Mouse (Mus musculus) cerebellum, adult 9-11 months (tissue): ENCODE results near the gene Lsm3.

Experiments
- DNase-seq: peaks from one replicate; pipeline ENCODE4 v3.0.0; 2022

The Lsm3 gene

GRCm38 (mm10) chr6:91560186-91560585, 44.5 kb downstream of the Lsm3 start:
- no peak for DNase-seq

DNA sequence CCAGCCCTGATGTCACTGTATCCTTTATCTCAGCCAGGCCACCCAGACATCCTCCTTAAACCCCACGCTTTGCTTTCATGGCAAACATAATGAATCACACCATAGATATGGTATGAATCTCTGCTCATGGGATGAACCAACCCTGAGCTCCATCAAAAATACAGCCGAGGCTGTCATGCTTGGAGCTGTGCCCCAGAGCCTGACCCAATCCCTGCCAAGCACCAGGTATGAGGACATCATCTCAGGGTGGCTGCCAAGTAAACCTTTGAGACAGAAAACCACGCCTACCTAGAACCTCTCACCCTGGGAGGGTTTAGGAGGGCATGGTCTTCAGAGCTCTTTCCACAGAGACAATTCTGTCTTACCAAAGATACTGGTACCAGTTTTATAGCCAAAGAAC, 47.3 kb downstream of the Lsm3 start:
- no peak for DNase-seq

DNA sequence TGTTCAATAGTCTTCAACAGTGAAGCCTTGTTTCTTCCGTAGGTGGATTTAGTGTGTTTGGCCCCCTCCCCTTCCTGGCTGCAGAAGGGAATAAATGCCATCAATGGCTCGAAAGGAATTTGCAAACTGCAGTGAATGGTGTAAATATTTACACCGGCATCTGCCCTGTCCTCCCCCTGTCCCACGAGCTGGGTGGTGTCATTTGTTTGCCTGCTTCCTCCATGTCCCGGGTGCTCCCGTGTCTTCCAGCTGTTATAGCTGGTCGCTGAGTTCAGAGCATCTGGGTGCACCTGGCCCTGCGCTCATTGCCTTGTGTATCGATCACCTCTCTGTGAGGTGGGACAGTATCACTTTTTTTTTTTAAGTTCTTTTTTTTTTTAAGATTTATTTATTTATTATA, 50.7 kb downstream of the Lsm3 start:
- no peak for DNase-seq
